Mouse (Mus musculus) cerebellum, adult 2 months (tissue): ENCODE data around the gene Fgfr2.

ENCODE experiments used
- CTCF ChIP-seq: fragments of 200-500 bp; IDR thresholded peaks from 2 replicates; pipeline ENCODE4 v1.5.1; 2011; ENCODE audit warnings: low read depth, mild to moderate bottlenecking, control low read depth, low read length, moderate library complexity, borderline replicate concordance; ENCODE audit not compliant: insufficient read depth
- POLR2A ChIP-seq: fragments of 200-500 bp; IDR thresholded peaks from 2 replicates; pipeline ENCODE4 v1.6.1; 2011; ENCODE audit warnings: low read length, control low read depth, borderline replicate concordance; ENCODE audit not compliant: insufficient read depth

DNA sequence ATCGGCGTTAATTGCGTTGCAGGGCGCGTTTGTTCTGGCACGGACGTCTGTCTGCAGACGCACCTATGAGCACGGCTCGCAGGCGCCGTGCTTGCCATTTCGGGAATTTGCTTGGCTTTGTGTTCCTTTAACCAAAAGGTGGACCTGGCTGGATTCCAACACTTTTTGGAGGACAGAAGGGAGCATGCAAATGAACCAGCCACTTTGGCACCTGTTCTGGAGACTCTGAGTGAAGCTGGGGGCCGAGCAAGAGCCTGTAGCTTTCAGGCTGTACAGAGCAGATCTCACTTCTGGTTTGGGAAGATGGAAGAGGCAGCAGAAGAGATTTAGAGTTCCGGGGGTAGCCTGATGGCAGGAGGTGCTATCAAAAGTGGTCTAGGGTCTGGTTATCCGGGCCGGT is 1494.8 kb downstream of the Fgfr2 start:
- no peak for TF ChIP-seq CTCF
- no peak for TF ChIP-seq POLR2A
